Mouse (Mus musculus) lung, postnatal 10 days (tissue): ENCODE data around the gene Gcn1l1.

ENCODE experiments used
- DNase-seq: peaks from one replicate; pipeline ENCODE4 v3.0.0; 2021

Gcn1l1 gene

GRCm38 (mm10) chr5:115535635-115536034, 29.4 kb upstream of the Gcn1l1 start:
- DNase-seq, result peak; percentile 76

GRCm38 (mm10) chr5:115538017-115538692, 26.9 kb upstream of the Gcn1l1 start:
- DNase-seq, result peak; percentile 41

- DNase-seq, result peak; percentile 96
Observed at GRCm38 (mm10) chr5:115538693-115539043, 26.4 kb upstream of the Gcn1l1 start.

DNA sequence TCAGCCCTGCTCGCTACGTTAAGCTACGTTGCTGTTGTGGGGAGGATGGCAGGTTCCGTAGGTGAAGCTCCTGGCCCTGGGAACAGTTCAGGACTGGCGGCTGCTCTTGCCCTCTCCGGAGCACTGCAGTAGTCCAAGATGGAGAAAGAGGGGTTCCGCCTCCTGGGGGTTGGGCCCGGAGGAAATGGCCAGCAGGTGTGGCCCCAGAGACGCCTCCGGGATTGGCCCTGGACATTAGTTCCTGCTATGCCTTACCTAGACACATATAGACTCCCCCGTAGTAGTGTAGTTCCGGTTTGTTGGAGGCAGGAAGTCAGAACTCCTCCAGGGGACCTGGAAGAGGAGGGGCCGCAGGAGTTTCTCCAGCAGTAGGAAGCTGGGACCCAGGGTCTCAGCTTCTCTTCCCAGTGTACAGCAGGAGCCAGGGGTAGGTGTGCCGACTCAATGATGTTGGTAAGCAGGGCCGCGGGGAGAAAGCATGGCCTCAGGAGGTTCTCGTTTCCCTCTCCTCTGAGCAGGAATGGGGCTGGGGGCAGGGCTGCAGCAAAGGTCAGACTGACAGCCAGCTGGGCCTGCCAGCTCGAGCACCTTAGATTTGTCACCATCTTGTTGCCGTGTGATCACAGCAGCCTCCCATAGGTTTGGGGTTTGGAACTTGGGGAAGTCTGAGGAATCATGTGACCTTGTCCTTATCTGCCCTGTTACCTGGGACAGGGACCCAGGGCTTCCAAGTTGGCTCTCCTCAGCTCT, 22.2 kb upstream of the Gcn1l1 start:
- DNase-seq, result peak; percentile 67

DNA sequence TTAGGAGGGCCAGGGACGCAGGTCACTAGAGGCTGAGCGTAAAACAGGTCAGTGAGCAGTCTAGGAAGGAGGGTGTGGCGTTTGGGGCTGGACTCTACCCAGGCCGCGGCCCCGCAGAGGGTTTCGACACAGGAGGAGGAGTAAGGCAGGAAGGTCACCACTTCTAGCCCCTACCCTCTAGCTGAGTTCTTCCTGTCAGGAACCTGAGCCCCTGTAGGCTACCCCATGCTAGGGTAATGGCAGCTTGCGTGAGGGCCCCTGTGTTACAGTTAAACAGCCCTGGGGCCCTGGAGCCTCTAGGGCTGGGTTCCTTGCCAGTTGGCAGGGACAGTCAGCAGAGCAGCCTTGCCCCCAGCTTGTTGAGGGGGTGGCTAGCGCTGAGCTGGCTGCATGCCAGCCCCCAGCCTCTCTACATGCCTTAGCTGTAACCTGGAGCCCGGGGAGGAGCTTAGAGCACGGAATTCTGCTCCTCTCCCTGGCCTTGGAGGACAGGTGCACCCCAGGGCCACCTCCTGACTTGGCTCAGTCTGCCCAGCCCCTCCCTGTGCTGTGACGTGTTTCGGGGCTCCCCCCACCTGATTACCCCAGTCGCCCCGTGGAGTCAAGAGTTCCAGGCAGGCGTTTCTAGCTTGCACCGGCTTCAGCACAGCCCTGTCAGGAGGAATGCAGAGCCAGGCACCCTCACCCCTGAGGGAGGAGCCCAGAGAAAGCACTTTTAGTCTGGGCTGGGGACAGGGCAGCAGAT, 21.4 kb upstream of the Gcn1l1 start:
- DNase-seq, result peak; percentile 85

DNA sequence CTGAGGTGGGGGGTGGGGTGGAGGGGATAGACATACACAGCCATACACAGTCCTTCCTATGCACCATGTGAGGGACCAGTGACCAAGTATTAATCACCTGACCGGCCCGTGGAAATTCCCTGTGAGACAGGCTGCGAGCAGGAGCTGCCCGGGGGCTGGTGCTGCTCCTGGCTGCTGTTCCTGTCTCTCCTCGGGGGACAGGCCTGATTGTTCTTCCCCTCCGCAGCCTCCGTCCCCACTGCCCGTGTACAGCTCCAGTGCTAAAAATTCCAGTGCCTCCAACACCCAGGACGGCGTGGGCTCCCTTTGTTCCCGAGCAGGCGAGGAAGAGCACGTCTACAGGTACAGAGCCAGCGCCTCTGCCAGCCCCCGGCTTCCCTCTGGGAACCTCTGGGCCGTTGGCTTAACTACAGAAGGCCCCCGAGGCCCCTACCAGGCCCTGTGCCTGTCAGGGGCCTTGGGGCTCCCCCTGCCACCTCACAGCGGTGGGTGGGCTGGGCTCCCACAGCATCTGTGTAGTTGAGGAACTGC, 20.3 kb upstream of the Gcn1l1 start:
- DNase-seq, result no peak

- DNase-seq, result peak; percentile 75
Observed at GRCm38 (mm10) chr5:115545636-115546035, 19.4 kb upstream of the Gcn1l1 start.

DNA sequence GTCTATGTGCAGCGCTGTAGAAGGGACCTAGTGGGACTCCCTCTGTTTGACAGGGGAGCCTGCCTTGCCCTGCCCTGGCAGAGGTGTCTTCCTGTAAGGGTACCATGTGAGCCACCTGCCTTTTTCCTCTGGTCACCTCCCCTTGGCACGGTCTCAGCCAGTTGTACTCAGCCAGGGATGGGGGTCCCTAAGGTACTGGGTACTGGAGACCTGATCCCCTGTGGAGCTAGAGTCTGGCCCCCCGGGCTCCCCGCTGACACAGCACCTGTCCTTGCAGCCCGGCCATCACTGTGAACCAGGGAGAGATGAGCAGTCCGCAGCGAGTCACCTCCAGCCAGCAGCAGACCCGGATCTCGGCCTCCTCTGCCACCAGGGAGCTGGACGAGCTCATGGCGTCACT, 18.5 kb upstream of the Gcn1l1 start:
- DNase-seq, result no peak

DNA sequence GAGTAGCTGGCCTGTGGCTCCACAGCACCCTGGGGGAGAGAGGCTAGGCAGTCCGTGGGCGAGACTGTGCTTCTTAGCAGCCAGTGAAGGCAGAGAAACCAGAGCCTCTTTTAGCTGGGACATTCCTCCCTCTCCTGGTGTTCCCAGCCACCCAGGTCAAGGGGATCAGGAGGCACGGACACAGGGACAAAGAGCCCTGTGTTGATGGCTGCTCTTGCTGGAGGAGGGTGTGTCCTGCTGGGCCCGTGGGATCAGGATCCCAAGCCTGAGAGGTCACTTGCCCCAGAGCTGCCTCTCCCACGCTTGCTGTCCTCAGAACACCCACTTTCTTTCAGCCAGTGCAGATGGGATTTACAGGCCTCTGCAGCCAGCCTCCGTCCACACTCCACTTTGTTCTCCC, 18.0 kb upstream of the Gcn1l1 start:
- DNase-seq, result no peak

DNA sequence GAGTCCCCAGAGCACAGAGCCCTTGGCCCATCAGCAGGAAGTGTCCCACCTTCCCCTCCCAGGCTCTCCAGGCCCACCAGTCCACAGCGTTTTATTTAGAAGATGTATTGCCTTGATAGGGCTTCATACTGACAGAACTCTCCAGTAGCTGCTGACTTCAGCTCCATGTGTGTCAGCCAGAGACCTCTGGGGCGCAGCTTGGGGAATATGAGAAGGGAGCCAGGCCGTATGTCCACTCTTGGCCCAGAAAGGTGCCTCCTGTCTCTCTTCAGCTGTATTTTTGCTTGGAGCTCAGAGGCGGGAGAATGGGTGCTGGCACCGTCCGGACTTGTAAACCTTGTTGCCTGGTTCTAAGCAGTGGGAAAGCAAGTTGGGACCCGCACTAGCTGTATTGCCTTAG, 17.6 kb upstream of the Gcn1l1 start:
- no peak for DNase-seq

DNA sequence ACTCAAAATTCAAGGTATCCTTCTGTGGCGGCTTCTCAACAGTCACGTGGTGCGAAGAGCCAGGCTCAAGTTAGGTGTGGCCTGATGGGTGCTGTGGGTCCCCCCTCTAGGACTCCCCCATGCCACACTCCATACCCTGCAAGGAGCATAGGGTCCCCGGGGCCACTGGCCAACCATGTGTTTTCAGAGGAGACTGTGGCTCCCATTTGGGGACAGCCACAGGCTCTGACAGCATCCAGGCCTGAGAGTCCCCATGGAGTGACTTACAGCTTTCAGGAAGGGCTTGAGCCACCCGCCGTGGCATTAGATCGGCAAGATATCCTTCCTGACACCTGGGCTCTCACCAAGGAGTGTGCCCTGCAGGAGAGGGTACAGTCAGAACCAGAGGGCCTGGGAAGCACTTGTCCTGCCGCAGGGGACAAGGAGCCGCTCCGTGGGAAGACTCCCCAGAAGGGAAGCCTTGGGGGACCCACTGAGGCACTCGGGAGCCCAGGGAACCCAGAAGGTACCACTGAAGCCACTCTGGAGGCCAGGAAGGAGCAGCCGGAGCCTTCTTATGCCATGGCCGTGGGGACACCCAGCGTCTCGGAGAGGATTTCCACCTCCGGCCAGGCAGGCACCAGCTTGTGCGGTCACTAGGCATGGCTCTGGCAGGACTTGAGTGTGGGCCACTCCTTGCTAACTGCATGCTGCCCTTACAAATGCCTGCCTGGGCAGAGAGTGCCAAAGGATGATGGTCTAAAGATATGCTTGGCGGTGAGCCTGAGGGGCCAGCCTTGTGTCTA, 16.4 kb upstream of the Gcn1l1 start:
- DNase-seq, result no peak

DNA sequence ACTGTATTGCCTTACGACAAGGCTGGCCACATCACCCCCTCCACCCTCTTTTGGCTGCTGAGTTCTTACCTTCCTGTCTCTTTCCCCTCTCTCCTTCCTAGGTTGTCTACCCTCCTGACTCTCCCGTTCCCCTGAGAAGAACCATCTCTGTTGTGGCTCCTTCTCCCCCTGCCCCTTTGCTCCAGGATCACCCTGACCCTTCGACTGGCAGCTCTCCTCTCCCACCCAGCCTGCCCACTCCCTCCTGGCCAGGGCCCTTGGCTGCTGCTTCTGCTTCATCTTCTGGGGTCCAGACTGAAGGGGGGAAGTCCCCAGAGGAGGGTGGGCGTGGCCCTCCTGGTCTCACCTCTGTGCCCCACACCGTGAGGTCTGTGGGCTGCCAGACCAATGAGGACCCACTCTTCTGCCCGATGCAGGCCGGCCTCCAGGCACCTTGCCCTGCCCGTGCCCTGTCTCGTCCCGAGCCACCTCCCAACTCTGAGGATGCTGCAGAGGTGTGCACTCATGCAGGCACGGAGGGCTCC, 14.5 kb upstream of the Gcn1l1 start:
- no peak for DNase-seq

DNA sequence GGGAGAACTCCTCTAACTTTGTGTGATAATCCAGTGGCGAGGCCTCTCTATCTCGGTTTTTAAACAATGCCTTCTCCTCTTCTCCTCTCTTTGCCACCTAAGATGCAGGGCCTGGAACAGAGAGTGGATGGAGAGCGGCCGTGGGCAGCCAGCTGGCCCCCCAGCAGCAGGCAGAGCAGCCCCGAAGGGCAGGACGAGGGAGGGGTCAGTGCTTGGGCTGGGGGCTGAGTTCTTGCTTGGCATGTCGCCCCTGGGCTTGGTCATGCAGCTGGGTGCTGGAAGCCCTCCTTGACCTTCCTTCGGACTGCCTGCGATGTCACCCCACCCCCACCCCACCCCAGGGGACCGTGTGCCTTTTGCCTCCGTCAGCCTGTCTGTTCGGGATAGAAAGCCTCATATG, 13.7 kb upstream of the Gcn1l1 start:
- DNase-seq, result no peak

- no peak for DNase-seq
Observed at GRCm38 (mm10) chr5:115551799-115552198, 13.3 kb upstream of the Gcn1l1 start.

DNA sequence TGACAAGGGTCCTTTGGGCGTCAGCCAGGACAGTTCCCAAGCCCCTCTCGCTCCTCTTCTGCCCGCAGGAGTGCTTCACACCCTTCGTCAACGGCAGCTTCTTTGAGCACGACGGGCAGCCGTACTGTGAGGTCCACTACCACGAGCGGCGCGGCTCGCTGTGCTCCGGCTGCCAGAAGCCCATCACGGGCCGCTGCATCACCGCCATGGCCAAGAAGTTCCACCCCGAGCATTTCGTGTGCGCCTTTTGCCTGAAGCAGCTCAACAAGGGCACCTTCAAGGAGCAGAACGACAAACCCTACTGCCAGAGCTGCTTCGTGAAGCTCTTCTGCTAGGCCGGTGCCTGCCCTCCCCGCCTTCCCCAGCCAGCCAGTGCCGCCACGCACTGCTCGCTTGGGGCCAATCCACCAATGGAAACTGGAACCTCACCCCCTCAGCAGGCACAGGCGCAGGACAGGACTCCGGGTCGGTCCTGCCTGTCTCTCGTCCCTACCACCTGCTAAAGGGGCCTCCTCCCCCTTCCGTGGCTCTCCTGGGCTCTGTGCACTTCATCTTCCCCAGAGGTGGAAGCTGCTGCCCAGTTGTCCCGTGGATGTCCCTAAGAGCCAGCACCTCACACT, 11.1 kb upstream of the Gcn1l1 start:
- DNase-seq, result no peak

DNA sequence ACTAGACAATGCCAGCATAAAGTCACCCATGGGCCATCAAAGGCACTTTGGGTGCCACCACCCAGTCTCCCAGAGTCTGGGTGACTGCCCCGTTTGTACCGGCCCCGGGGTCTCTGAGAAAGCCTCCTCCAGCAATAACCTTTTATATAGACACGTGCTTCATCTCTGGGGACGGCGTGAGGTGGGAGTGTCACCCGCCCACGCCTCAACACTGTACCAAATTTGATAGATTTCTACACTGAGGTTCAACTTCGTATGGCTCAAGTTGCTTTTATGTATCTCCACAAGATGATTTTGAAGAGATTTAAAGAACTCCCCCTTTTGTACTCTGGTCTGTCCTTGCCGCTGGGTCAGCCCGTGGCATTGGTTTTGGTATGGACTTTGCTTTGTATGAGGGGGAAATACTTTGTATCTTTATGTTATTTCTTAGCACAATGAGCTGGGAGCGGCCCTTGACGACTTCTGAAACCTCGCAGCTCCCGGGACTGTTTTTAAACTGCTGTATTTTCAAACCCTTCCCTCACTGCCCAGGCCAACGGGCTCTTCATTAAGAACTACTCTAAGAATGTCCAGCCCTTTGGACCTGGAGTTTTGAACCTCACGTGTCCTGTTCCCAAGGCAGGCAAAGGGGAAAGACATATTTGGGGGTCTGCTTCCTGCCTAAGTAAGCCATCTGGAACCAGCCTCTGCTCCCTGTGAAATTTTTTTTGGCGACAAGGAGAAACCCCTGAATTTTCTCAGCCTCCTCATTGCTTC, 10.3 kb upstream of the Gcn1l1 start:
- no peak for DNase-seq

DNA sequence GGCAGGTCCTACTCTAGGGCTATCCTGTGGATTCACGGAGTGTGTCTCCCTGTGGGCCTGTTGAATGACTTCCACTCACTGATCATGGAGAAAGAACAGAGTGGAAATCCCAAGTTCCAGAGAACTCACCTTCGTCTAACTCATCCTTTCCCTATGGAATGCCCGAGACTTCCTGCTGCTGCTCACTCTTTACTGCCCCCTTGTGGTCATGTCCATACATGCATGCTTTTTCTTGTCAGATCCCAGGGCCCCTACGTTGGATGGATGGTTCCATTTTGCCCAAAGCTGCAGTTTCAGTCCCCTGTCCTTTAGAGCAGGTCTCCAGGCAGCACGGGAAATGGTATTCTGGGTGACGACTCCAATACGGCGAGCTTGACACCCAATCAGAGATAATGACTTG, 8.8 kb upstream of the Gcn1l1 start:
- peak; percentile 89 for DNase-seq

DNA sequence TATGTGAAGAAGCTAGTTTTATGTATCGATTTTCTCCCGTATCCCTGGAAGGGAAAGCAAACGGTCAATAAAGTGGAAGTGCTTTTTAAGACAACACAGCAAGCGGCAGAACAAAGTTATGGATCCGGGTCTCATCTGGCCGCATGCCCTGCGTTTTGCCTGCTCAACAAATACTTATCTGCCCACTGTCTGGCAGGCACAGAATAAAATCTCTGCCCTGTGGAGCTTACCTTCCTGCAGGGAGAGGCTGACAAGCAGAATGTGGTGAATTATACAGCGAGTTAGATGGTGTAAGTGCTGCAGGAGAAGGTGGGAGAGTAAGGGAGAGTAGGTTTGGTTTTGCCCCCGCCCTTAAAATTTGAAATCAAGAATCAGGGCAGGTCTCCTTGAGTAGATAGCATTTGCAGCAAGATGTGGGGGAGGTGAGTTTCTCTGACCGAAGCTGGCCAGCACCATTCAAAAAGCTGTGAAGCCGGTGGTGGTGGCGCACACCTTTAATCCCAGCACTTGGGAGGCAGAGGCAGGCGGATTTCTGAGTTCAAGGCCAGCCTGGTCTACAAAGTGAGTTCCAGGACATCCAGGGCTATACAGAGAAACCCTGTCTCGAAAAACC, 6.8 kb upstream of the Gcn1l1 start:
- no peak for DNase-seq

DNA sequence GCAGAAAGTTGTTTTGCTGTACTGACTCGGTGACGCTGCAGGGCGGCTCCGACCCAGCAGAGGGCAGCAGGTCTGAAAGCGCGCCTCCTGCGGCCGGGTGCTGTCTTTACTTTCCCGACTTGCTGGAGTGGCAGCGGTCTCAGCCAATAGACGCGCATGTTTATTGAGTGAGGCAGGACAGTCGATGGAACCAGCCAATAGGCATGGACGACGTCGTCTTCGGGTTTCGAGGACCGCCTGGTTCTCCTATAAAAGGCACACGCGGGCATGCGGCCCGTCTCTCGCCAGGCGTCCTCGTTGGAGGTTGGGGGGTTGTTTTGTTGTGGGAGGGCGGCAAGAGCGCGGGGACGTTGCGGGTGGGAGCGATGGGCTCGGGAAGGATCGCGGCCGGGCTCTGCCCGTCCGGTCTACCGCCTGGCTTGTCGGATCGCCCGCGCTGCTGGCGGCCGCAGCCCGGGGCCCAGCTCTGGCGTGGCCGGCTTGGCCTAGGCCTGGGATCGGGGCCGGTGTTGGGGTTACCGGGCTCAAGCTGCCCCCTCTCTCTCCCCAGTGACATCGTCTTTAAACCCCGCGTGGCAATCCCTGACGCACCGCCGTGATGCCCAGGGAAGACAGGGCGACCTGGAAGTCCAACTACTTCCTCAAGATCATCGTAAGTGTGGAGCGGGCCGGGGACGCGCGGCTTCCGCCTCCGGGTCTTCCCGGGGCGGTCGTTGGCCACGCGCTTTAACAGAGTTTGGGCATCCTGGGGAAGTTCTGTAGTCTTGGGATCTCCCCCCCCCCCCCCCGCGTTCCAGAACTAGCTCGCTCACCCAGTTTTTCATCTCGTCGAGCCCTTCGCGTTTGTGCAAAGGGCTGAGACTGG, 5.6 kb upstream of the Gcn1l1 start, which contains the start of gene Rplp0:
Gene Rplp0, plus strand, starts transcription at position 231 of the 865 bp plus-strand sequence.
- peak; percentile 100 for DNase-seq
